Mouse (Mus musculus): ENCODE data around the gene Nudcd3. TPM values are rescaled to one million over a fixed set of nuclear protein-coding genes. Genes with fewer than 3 reads are reported as not detected.

The Nudcd3 gene
- polyA plus RNA-seq (2015; fragmentation: Nextera tagmentation; extraction: Ambion mirVana), result 53.9 and 56.4 TPM in 2 replicates

DNA sequence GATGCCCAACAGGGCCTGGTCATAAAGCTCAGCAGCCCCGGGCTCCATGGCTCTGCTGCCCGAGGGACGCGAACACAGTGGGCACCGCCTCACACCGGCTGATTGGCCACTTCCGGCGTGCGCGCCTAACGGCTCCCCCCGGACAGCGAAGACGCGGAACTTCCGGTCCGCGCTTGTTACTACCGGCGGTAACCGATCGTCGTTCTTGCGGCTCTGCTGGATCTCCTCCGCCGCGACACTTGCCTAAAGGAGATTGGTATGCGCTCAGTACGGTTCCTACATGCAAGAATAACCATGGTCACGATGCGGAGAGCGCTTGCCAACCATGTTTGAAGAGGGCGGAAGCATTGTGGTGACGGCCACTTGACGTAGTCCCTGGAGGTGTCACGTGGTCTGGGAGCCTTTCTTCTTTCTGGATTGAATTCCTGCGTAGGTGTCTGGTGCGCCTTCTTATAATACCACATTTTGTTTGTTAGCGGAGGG, at the start of gene Nudcd3:
Gene Nudcd3, minus strand, starts transcription at position 329 of the 483 bp plus-strand sequence.
- WGBS, result under 1% methylated on average over 39 of the region's 39 CpGs
- peak within 1 kb of the TSS; percentile 85 for H3K4me3 ChIP-seq
- peak; percentile 96 for ATAC-seq (ENCODE audit: low read depth)
- no peaks in the 10 kb centered on the region for H3K27me3 ChIP-seq
- H3K9ac ChIP-seq, result peak within 1 kb of the TSS; percentile 91
- peak within 1 kb of the TSS; percentile 95 for H3K4me2 ChIP-seq
- no peaks in the 10 kb centered on the region for H3K9me3 ChIP-seq
- H3K4me1 ChIP-seq (replicated peaks), result peaks cover 33% of the 10 kb centered on the region
- H3K27ac ChIP-seq (replicated peaks), result peak within 1 kb of the TSS; percentile 97
- no peaks in the 10 kb centered on the region for H3K36me3 ChIP-seq

DNA sequence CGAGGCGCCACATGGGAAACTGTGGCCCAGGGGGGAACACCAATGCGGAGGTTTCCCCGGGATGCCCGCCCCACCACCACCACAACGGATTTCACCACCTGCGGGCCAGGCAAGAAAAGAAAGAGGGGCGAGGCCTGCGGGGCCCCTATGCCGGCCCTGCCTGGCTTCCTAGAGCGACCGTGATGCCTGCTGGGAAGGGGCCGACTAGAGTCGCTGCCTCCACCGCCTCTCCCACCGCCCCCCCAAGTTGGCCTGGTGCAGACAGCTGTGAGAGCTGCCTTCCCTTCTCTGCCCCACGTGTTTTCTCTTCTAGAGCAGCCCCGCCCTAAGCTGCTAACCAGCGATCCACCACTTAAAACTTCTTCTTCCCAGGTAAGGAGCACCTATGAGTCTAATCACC, 44.5 kb upstream of the Nudcd3 start:
- Histone ChIP-seq H3K27me3 (no peaks in the 10 kb centered on the region), H3K9ac (no peak overlapping the region), H3K27ac (replicated peaks) (no peak overlapping the region), H3K4me3 (no peak overlapping the region), H3K4me1 (replicated peaks) (no peaks in the 10 kb centered on the region), H3K36me3 (no peaks in the 10 kb centered on the region), H3K9me3 (no peaks in the 10 kb centered on the region), H3K4me2 (no peak overlapping the region)
- no peak for ATAC-seq (ENCODE audit: low read depth)
- WGBS, result 45% methylated on average over 19 of the region's 19 CpGs

DNA sequence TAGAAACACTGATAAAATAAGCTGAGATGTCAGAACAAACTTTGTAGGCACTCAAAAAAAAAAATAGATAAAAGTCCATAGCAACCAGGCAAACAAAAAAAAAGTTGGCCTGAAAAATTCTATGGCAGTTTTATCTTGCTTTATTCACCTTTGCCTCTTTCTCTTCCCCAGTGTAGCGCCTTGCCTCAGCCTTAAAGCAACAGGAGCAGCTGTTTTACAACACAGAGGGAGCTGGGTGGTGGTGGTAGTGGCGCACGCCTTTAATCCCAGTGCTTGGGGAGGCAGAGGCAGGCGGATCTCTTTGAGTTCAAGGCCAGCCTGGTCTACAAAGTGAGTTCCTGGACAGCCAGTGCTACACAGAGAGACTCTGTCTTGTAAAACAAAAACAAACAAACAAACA, 32.8 kb upstream of the Nudcd3 start:
- no peak overlapping the region for H3K4me2 ChIP-seq
- H3K36me3 ChIP-seq, result no peaks in the 10 kb centered on the region
- H3K27ac ChIP-seq (replicated peaks), result no peak overlapping the region
- H3K9ac ChIP-seq, result no peak overlapping the region
- no peak for ATAC-seq (ENCODE audit: low read depth)
- no peak overlapping the region for H3K4me3 ChIP-seq
- WGBS, result 94% methylated on average over 4 of the region's 4 CpGs
- no peaks in the 10 kb centered on the region for H3K27me3 ChIP-seq
- H3K9me3 ChIP-seq, result peaks cover 13% of the 10 kb centered on the region
- no peaks in the 10 kb centered on the region for H3K4me1 ChIP-seq (replicated peaks)

DNA sequence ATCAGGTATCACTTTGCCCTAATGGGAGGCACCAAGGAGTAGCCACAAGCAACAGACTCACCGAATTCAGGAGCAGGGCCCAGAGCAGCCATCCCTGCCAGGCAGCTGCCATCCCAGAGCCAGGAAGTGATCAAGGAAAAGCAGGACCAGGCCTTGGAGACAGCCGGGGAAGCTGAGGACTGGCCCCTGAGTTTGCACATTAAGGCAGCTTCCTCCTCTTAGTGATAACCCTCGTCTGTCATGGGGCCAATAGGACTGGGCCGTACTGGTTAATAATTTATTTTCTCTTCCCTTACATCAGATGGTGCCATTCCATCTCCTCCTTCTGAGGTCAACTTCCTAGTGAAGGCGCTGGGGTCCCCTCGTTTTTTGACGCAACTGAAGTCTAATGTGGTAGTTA, 29.8 kb upstream of the Nudcd3 start, which contains the start of gene Npc1l1:
Gene Npc1l1, minus strand, starts transcription at position 132 of the 400 bp plus-strand sequence.
- H3K27ac ChIP-seq (replicated peaks), result no peak within 1 kb of the TSS
- no peak within 1 kb of the TSS for H3K4me3 ChIP-seq
- no peak for ATAC-seq (ENCODE audit: low read depth)
- no peaks in the 10 kb centered on the region for H3K36me3 ChIP-seq
- no peak within 1 kb of the TSS for H3K4me2 ChIP-seq
- H3K9me3 ChIP-seq, result peaks cover 2% of the 10 kb centered on the region; the same call in 1 of the 2 replicates
- no peak within 1 kb of the TSS for H3K9ac ChIP-seq
- 81% methylated on average over 7 of the region's 7 CpGs for WGBS
- H3K4me1 ChIP-seq (replicated peaks), result no peaks in the 10 kb centered on the region
- H3K27me3 ChIP-seq, result no peaks in the 10 kb centered on the region

DNA sequence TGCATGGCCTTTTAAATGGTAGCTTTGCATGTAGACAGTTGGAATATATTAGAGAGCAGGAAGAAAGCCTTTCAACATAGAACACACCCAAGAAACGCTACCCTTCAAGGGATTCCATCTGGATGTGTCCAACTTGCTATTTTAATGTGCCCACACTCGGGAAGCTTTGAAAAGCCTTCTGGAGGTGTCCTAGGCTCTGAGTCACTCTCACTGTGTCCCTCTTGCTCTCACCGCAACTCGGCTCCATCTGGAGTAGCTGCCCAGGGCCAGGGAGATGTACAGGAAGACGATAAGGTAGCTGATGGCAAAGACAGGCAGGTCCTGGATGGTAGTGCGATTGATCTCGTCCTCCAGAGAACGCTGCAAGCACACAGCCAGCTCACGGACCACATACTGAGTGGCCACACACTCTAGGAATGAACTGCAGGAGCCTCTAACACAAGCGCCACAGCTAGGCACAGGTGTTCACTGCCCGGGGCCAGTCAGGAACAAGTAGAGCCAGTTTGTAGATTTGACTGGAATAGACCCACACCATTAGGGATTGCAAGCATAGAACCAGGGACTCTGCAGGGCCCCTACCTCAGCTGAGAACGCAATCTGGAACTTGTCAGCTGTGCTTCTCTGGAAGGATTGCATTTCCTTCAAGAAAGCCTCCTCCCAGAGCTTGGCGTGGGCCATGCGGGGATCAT, 24.5 kb upstream of the Nudcd3 start:
- Histone ChIP-seq H3K9ac (no peak overlapping the region), H3K27ac (replicated peaks) (no peak overlapping the region), H3K4me3 (no peak overlapping the region), H3K36me3 (no peaks in the 10 kb centered on the region), H3K27me3 (no peaks in the 10 kb centered on the region), H3K4me2 (no peak overlapping the region), H3K4me1 (replicated peaks) (no peaks in the 10 kb centered on the region), H3K9me3 (no peaks in the 10 kb centered on the region)
- no peak for ATAC-seq (ENCODE audit: low read depth)
- 83% methylated on average over 14 of the region's 14 CpGs for WGBS

DNA sequence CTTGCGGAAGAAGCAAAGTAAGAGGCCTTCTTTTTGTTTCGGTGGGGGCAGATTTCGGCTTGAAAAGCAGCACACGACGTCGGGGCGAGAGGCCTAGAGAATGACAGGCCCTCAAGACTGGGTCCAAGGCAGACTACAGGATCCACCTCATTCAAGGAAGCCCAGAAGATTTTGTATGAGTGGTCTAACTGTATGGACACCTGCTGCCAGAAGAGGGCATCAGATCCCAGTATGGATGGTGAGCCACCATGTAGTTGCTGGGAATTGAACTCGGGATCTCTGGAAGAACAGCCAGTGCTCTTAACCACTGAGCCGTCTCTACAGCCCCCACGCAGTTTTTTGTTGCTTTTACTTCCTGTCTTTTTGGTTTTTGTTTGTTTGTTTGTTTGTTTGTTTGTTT, 22.0 kb upstream of the Nudcd3 start:
- no peak for ATAC-seq (ENCODE audit: low read depth)
- no peak overlapping the region for H3K4me2 ChIP-seq
- no peak overlapping the region for H3K4me3 ChIP-seq
- H3K36me3 ChIP-seq, result no peaks in the 10 kb centered on the region
- H3K9ac ChIP-seq, result no peak overlapping the region
- H3K4me1 ChIP-seq (replicated peaks), result no peaks in the 10 kb centered on the region
- whole genome bisulfite sequencing, result 94% methylated on average over 10 of the region's 10 CpGs
- no peak overlapping the region for H3K27ac ChIP-seq (replicated peaks)
- no peaks in the 10 kb centered on the region for H3K27me3 ChIP-seq
- no peaks in the 10 kb centered on the region for H3K9me3 ChIP-seq

DNA sequence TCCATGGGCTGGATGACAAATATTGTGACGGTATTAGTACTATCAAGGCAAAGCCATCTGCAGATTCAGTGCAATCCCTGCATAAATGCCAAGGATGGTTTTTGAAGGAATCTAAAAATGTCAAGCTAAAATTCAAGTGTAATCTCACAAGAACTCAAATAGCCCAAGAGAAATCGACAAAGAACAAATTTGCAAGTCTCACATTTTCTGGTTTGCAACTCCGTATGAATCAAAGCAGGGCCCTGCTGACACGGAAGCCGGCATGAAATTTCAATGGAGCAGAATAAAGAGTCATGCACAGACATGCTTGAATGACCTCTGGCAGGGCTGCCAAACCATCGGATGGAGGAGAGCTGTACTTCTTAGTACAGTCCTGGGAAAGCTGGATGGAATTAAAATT, 19.8 kb upstream of the Nudcd3 start:
- no peaks in the 10 kb centered on the region for H3K9me3 ChIP-seq
- no peaks in the 10 kb centered on the region for H3K4me1 ChIP-seq (replicated peaks)
- H3K4me2 ChIP-seq, result no peak overlapping the region
- H3K27ac ChIP-seq (replicated peaks), result no peak overlapping the region
- no peaks in the 10 kb centered on the region for H3K36me3 ChIP-seq
- H3K9ac ChIP-seq, result no peak overlapping the region
- ATAC-seq (ENCODE audit: low read depth), result no peak
- no peaks in the 10 kb centered on the region for H3K27me3 ChIP-seq
- H3K4me3 ChIP-seq, result no peak overlapping the region
- 84% methylated on average over 6 of the region's 6 CpGs for WGBS

DNA sequence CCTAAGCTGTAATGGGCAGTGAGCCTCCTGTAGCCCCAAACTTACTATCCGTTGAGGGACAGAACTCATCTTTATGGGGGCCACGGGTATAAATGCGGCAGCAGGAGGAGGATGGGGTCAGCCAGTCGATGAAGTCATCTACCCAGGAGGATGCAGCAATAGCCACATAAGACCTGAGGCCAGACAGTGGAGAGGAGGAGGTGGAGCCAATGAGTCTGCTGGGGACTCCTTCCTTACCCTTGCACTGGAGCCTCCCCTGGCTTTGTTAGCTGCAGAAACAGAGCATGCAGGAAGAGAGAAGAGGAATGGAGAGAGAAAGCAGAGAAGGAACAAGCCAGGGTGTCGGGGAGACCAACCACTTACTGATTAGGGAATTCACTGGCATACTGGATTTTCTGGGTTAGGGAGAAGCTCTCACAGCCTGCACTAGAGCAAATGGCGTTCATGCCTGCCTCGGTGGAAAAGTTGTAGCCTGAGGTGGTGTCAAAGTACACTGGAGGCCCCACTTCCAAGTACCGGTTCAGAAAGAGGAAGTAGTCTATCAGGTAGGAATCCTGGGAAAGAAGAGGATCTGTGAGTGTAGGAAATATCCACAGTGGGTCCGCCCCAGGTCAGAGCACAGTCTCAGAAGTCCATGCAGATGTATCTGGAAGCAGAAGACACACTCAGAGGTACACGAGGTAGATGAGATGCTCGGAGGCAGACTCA, 18.1 kb upstream of the Nudcd3 start:
- ATAC-seq (ENCODE audit: low read depth), result no peak
- Histone ChIP-seq H3K4me3 (no peak overlapping the region), H3K27ac (replicated peaks) (no peak overlapping the region), H3K27me3 (no peaks in the 10 kb centered on the region), H3K9ac (no peak overlapping the region), H3K4me1 (replicated peaks) (no peaks in the 10 kb centered on the region), H3K4me2 (no peak overlapping the region), H3K9me3 (no peaks in the 10 kb centered on the region), H3K36me3 (no peaks in the 10 kb centered on the region)
- 75% methylated on average over 11 of the region's 11 CpGs for WGBS

DNA sequence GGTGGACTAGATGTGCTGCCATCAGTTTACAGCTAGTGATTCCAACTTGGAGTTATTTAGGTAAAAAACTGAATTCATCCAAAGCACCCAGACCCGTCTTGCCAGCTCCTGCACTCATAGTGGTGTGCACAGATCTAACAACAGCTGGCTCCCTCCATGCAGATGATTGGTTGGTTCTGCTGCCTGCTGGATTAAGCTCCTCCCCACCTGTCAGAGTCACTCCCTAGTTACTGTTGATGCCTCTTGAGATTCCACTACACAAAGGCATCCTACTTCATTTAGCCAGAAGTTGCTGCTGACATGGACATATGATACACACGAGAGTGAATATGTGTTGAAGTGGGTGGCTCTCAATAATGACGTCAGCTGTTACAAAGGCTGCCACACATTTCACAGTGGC, 16.6 kb upstream of the Nudcd3 start:
- Histone ChIP-seq H3K9me3 (no peaks in the 10 kb centered on the region), H3K4me1 (replicated peaks) (no peaks in the 10 kb centered on the region), H3K4me2 (no peak overlapping the region), H3K9ac (no peak overlapping the region), H3K36me3 (no peaks in the 10 kb centered on the region), H3K27ac (replicated peaks) (no peak overlapping the region), H3K4me3 (no peak overlapping the region), H3K27me3 (peaks cover 3% of the 10 kb centered on the region; the same call in 1 of the 2 replicates)
- WGBS, result 63% methylated on average over 3 of the region's 3 CpGs
- no peak for ATAC-seq (ENCODE audit: low read depth)

DNA sequence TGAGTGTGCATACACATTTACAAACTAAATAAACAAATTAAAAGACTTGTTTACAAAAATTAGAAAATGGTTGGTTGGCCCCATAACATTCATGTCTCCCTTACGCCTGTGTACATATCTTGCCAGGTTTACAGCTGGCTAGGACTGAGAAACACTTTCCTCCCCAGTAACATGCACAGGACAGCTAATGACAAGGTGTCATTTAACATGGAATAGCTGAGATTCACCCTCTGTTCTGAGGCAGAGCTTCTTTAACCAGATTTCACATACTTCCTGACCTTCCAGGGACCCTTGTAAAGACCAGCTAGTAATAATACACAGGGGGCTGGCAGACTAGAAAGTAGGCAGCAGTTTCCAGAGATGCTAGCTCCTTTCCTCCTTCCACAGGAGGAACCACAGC, 7.9 kb upstream of the Nudcd3 start:
- H3K27ac ChIP-seq (replicated peaks), result no peak overlapping the region
- H3K4me2 ChIP-seq, result no peak overlapping the region
- no peak overlapping the region for H3K9ac ChIP-seq
- ATAC-seq (ENCODE audit: low read depth), result no peak
- WGBS, result 93% methylated on average over 1 of the region's 1 CpGs
- H3K4me3 ChIP-seq, result no peak overlapping the region
- no peaks in the 10 kb centered on the region for H3K36me3 ChIP-seq
- no peaks in the 10 kb centered on the region for H3K4me1 ChIP-seq (replicated peaks)
- peaks cover 3% of the 10 kb centered on the region; the same call in 1 of the 2 replicates for H3K27me3 ChIP-seq
- 0 out of 2 replicates have a peak, but pooled peaks cover 3% of the 10 kb centered on the region for H3K9me3 ChIP-seq

DNA sequence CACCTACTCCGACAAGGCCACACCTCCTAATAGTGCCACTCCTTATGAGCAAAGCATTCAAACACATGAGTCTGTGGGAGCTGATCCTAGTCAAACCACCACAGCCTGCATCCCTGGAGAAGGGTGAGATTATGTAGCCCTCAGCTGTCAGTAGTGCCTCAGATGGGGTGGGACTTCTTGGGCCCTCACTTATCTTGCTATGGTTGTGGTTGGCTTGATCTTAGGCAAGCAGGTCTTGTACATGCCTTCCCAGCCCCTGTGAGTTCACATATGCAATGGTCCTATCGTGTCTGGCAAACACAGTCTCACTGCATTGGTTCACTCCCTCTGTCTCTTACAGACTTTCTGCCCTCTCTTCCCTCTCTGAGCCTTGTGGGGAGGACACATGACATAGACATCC, 6.9 kb upstream of the Nudcd3 start:
- Histone ChIP-seq H3K4me3 (no peak overlapping the region), H3K27ac (replicated peaks) (no peak overlapping the region), H3K27me3 (no peaks in the 10 kb centered on the region), H3K4me2 (no peak overlapping the region), H3K9ac (no peak overlapping the region), H3K36me3 (no peaks in the 10 kb centered on the region), H3K9me3 (0 out of 2 replicates have a peak, but pooled peaks cover 3% of the 10 kb centered on the region), H3K4me1 (replicated peaks) (no peaks in the 10 kb centered on the region)
- WGBS, result 76% methylated on average over 2 of the region's 2 CpGs
- ATAC-seq (ENCODE audit: low read depth), result no peak

DNA sequence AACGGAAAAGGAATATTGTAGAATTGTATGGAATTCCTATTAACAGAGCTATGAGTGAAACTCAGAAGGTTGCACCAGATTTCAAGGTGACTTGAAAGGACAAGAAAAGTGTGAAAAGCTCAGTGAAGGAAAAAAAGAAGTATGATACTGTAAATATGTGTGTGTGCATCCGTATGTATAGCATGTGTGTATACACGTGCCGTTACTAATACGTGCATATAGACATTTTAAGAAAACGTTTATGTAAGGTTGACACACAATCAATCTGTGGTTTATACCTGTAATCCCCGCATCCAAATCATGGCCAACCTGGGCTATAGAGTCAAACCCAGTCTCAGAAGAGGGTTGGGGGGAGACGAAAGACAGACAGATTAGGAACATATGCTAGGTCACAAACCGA, 355 bp upstream of the Nudcd3 start:
- peak overlapping the region; percentile 95 for H3K4me2 ChIP-seq
- peak overlapping the region; percentile 85 for H3K4me3 ChIP-seq
- ATAC-seq (ENCODE audit: low read depth), result peak; percentile 38; the same call in 1 of the 2 replicates
- H3K4me1 ChIP-seq (replicated peaks), result peaks cover 33% of the 10 kb centered on the region
- WGBS, result 25% methylated on average over 9 of the region's 9 CpGs
- H3K9ac ChIP-seq, result peak overlapping the region; percentile 91
- no peaks in the 10 kb centered on the region for H3K9me3 ChIP-seq
- peak overlapping the region; percentile 97 for H3K27ac ChIP-seq (replicated peaks)
- H3K36me3 ChIP-seq, result no peaks in the 10 kb centered on the region
- H3K27me3 ChIP-seq, result no peaks in the 10 kb centered on the region
